Mouse (Mus musculus): ENCODE measurements around the gene Dusp13. TPM values are rescaled to one million over a fixed set of nuclear protein-coding genes. Genes with fewer than 3 reads are reported as not detected.

Dusp13 gene
- polyA plus RNA-seq, 1 experiment: not detected

- H3K27ac ChIP-seq (ENCODE audit: insufficient read depth, low read length): peak overlapping the region; percentile 75
- H3K4me3 ChIP-seq (ENCODE audit: insufficient read depth, low read length): no peak overlapping the region
- H3K4me1 ChIP-seq (ENCODE audit: control insufficient read depth, insufficient read depth, low read length): no peaks in the 10 kb centered on the region
- no peak for TF ChIP-seq POLR2A (IDR thresholded peaks at IDR 0.05; ENCODE audit: low read depth, low read length)
- no peak for TF ChIP-seq CTCF (IDR thresholded peaks at IDR 0.05; ENCODE audit: borderline replicate concordance, insufficient read depth, low read length)
Observed at GRCm38 (mm10) chr14:21706759-21707571, 44.0 kb downstream of the Dusp13 start.

GRCm38 (mm10) chr14:21705462-21705861 is 45.5 kb downstream of the Dusp13 start:
- Histone ChIP-seq H3K27ac (ENCODE audit: insufficient read depth, low read length) (no peak overlapping the region), H3K4me1 (ENCODE audit: control insufficient read depth, insufficient read depth, low read length) (no peaks in the 10 kb centered on the region), H3K4me3 (ENCODE audit: insufficient read depth, low read length) (no peak overlapping the region)
- TF ChIP-seq CTCF (IDR thresholded peaks at IDR 0.05; ENCODE audit: borderline replicate concordance, insufficient read depth, low read length): no peak
- no peak for TF ChIP-seq POLR2A (IDR thresholded peaks at IDR 0.05; ENCODE audit: low read depth, low read length)

- TF ChIP-seq CTCF (IDR thresholded peaks at IDR 0.05; ENCODE audit: borderline replicate concordance, insufficient read depth, low read length) (no peak), POLR2A (IDR thresholded peaks at IDR 0.05; ENCODE audit: low read depth, low read length) (no peak)
- H3K4me1 ChIP-seq (ENCODE audit: control insufficient read depth, insufficient read depth, low read length): no peaks in the 10 kb centered on the region
- H3K4me3 ChIP-seq (ENCODE audit: insufficient read depth, low read length): no peak overlapping the region
- H3K27ac ChIP-seq (ENCODE audit: insufficient read depth, low read length): no peak overlapping the region
Observed at GRCm38 (mm10) chr14:21703255-21703654, 47.7 kb downstream of the Dusp13 start.

- no peak overlapping the region for H3K4me3 ChIP-seq (ENCODE audit: insufficient read depth, low read length)
- H3K27ac ChIP-seq (ENCODE audit: insufficient read depth, low read length): no peak overlapping the region
- TF ChIP-seq POLR2A (IDR thresholded peaks at IDR 0.05; ENCODE audit: low read depth, low read length) (no peak), CTCF (IDR thresholded peaks at IDR 0.05; ENCODE audit: borderline replicate concordance, insufficient read depth, low read length) (no peak)
- H3K4me1 ChIP-seq (ENCODE audit: control insufficient read depth, insufficient read depth, low read length): no peaks in the 10 kb centered on the region
Observed at GRCm38 (mm10) chr14:21702691-21703090, 48.3 kb downstream of the Dusp13 start.

GRCm38 (mm10) chr14:21696186-21696830 is 54.7 kb downstream of the Dusp13 start:
- TF ChIP-seq CTCF (IDR thresholded peaks at IDR 0.05; ENCODE audit: borderline replicate concordance, insufficient read depth, low read length) (no peak), POLR2A (IDR thresholded peaks at IDR 0.05; ENCODE audit: low read depth, low read length) (no peak)

GRCm38 (mm10) chr14:21695020-21695419 is 56.0 kb downstream of the Dusp13 start:
- Histone ChIP-seq H3K4me3 (ENCODE audit: insufficient read depth, low read length) (no peak overlapping the region), H3K4me1 (ENCODE audit: control insufficient read depth, insufficient read depth, low read length) (0 out of 2 replicates have a peak, but pooled peaks cover 3% of the 10 kb centered on the region), H3K27ac (ENCODE audit: insufficient read depth, low read length) (no peak overlapping the region)
- TF ChIP-seq POLR2A (IDR thresholded peaks at IDR 0.05; ENCODE audit: low read depth, low read length) (no peak), CTCF (IDR thresholded peaks at IDR 0.05; ENCODE audit: borderline replicate concordance, insufficient read depth, low read length) (no peak)

More at GRCm38 (mm10) chr14:21696186-21696830, 54.7 kb downstream of the Dusp13 start:
- no peak overlapping the region for H3K27ac ChIP-seq (ENCODE audit: insufficient read depth, low read length)
- 0 out of 2 replicates have a peak, but pooled peaks cover 3% of the 10 kb centered on the region for H3K4me1 ChIP-seq (ENCODE audit: control insufficient read depth, insufficient read depth, low read length)
- no peak overlapping the region for H3K4me3 ChIP-seq (ENCODE audit: insufficient read depth, low read length)

- H3K27ac ChIP-seq (ENCODE audit: insufficient read depth, low read length): no peak overlapping the region
- 0 out of 2 replicates have a peak, but pooled peaks cover 3% of the 10 kb centered on the region for H3K4me1 ChIP-seq (ENCODE audit: control insufficient read depth, insufficient read depth, low read length)
- TF ChIP-seq POLR2A (IDR thresholded peaks at IDR 0.05; ENCODE audit: low read depth, low read length) (no peak), CTCF (IDR thresholded peaks at IDR 0.05; ENCODE audit: borderline replicate concordance, insufficient read depth, low read length) (no peak)
- no peak overlapping the region for H3K4me3 ChIP-seq (ENCODE audit: insufficient read depth, low read length)
Observed at GRCm38 (mm10) chr14:21691070-21691469, 59.9 kb downstream of the Dusp13 start.

GRCm38 (mm10) chr14:21686376-21687279 is 64.4 kb downstream of the Dusp13 start:
- Histone ChIP-seq H3K27ac (ENCODE audit: insufficient read depth, low read length) (no peak overlapping the region), H3K4me1 (ENCODE audit: control insufficient read depth, insufficient read depth, low read length) (no peaks in the 10 kb centered on the region), H3K4me3 (ENCODE audit: insufficient read depth, low read length) (no peak overlapping the region)
- TF ChIP-seq CTCF (IDR thresholded peaks at IDR 0.05; ENCODE audit: borderline replicate concordance, insufficient read depth, low read length) (no peak), POLR2A (IDR thresholded peaks at IDR 0.05; ENCODE audit: low read depth, low read length) (no peak)

GRCm38 (mm10) chr14:21685411-21686146 is 65.4 kb downstream of the Dusp13 start:
- no peak overlapping the region for H3K4me3 ChIP-seq (ENCODE audit: insufficient read depth, low read length)
- TF ChIP-seq CTCF (IDR thresholded peaks at IDR 0.05; ENCODE audit: borderline replicate concordance, insufficient read depth, low read length) (no peak), POLR2A (IDR thresholded peaks at IDR 0.05; ENCODE audit: low read depth, low read length) (no peak)
- no peak overlapping the region for H3K27ac ChIP-seq (ENCODE audit: insufficient read depth, low read length)
- H3K4me1 ChIP-seq (ENCODE audit: control insufficient read depth, insufficient read depth, low read length): no peaks in the 10 kb centered on the region

Measured in embryonic fibroblast, embryonic 13.5 days (primary cell).